In the genomic region with DNA sequence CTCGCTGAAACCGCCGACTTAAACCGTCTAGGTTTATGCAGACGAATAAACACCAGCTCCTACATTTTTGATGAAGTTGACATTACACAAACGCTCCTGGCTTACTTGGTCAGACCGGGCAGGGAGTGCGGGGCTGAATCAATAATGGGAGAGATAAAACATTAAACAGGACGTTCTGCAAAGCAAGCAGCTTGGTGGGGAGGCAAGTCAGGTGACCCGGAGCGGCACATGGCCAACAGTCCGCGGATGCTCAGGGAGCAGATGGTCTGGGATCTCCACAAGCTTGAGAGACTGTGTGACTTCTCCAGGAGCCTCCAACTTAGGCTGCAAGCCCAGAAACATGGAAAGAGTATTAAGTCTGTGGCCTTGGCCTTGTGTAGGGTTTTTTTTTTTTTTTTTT, we compare ENCODE assay signal across 9 mouse cellular contexts.
A peak's percentile ranks its signal among the peaks of the same experiment; 100 is the strongest.
DNase-seq lines count a peak whose midpoint lies in the region; ATAC-seq lines count a peak whose summit lies in the region.
"Had no signal": no experiment of that assay in that cellular context is flagged by ENCODE, and none has a peak within 500 bp of the region (broad histone marks: within the 10 kb centered on the region; RNA-seq: fewer than 3 reads in every experiment).

No protein-coding gene starts in this region.

- 55% methylated on average over 13 of the region's 13 CpGs for WGBS in liver, embryonic 11.5 days

- peak; percentile 30 for DNase-seq in liver
- no peak for DNase-seq in liver, embryonic 11.5 days (ENCODE audit: low spot score)
- DNase-seq in cerebellum, adult 9-11 months = peak; percentile 97
- peak; percentile 26 to 52 for DNase-seq in heart, adult 9 months (ENCODE audit: low spot score in 2 of 2)
- DNase-seq in layer of hippocampus, postnatal 10 days (ENCODE audit: low spot score in 2 of 2) = peak; percentile 32 to 50
- DNase-seq in thymus, postnatal 25 days = no peak
- no peak for DNase-seq in urinary bladder, adult 2 months (ENCODE audit: low spot score)

- no peaks in the 10 kb centered on the region for H3K4me1 ChIP-seq in liver, embryonic 11.5 days (replicated peaks; ENCODE audit: control insufficient read depth, insufficient read depth, low read length)

- no peaks in the 10 kb centered on the region for H3K36me3 ChIP-seq in liver, embryonic 11.5 days (ENCODE audit: control insufficient read depth, insufficient read depth, low read length)

- H3K27me3 ChIP-seq in liver, embryonic 11.5 days (replicated peaks; ENCODE audit: control insufficient read depth, insufficient read depth, low read length) = peaks cover 23% of the 10 kb centered on the region

- no peak for ATAC-seq in liver, embryonic 11.5 days (replicated peaks; ENCODE audit: low FRiP score)
- ATAC-seq in erythroblast, adult 5-6 weeks (replicated peaks; ENCODE audit: low FRiP score, poor library complexity, severe bottlenecking) = no peak

- H3K4me2 ChIP-seq in liver, embryonic 11.5 days = no peak overlapping the region

- no peak overlapping the region for H3K9ac ChIP-seq in liver, embryonic 11.5 days (ENCODE audit: low read depth, low read length)

- no peaks in the 10 kb centered on the region for H3K9me3 ChIP-seq in liver, embryonic 11.5 days (ENCODE audit: control insufficient read depth, low read length)

- H3K27ac ChIP-seq in liver, embryonic 11.5 days (ENCODE audit: low read depth, low read length) = no peak overlapping the region

- H3K4me3 ChIP-seq in liver, embryonic 11.5 days (ENCODE audit: low read depth, low read length) = no peak overlapping the region
- H3K4me3 ChIP-seq: megakaryocyte, embryonic 14.5 days had no signal

Comparison
In these comparisons a context has a peak if more than half of its experiments do, and no peak if none do; other contexts are left out.
1. DNase-seq: peak in liver (single experiment), cerebellum, adult 9-11 months (single experiment), heart, adult 9 months (2 of 2) and layer of hippocampus, postnatal 10 days (2 of 2); none in liver, embryonic 11.5 days (single experiment), thymus, postnatal 25 days (single experiment) and urinary bladder, adult 2 months (single experiment).